Mouse (Mus musculus): ENCODE data around the gene Thtpa. TPM values are rescaled to one million over a fixed set of nuclear protein-coding genes. Genes with fewer than 3 reads are reported as not detected.

Thtpa gene
- 21.0 and 21.1 TPM in 2 replicates for polyA plus RNA-seq (2015; fragmentation: Nextera tagmentation; extraction: Ambion mirVana)

GRCm38 (mm10) chr14:55094704-55095231 is at the start of gene Thtpa:
Gene Thtpa (plus strand): TSS chr14:55094784.
- under 1% methylated on average over 30 of the region's 30 CpGs for WGBS

GRCm38 (mm10) chr14:55047971-55048531 is 46.5 kb upstream of the Thtpa start:
- WGBS = 43% methylated on average over 2 of the region's 2 CpGs
- no peak overlapping the region for H3K27ac ChIP-seq (ENCODE audit: low read length)
- H3K27me3 ChIP-seq (ENCODE audit: control insufficient read depth, insufficient read depth, low read depth, low read length) = no peaks in the 10 kb centered on the region
- no peak overlapping the region for H3K9ac ChIP-seq (ENCODE audit: low read length)
- H3K36me3 ChIP-seq (ENCODE audit: control insufficient read depth, insufficient read depth, low read length) = no peaks in the 10 kb centered on the region
- H3K4me2 ChIP-seq (ENCODE audit: low read depth, low read length) = no peak overlapping the region
- H3K4me1 ChIP-seq (replicated peaks; ENCODE audit: control insufficient read depth, insufficient read depth, low read length) = no peaks in the 10 kb centered on the region
- no peaks in the 10 kb centered on the region for H3K9me3 ChIP-seq (ENCODE audit: control insufficient read depth, low read length)
- ATAC-seq (ENCODE audit: low read depth) = no peak
- H3K4me3 ChIP-seq (ENCODE audit: low read length) = no peak overlapping the region

More at GRCm38 (mm10) chr14:55094704-55095231, at the start of gene Thtpa:
- no peaks in the 10 kb centered on the region; the same call in 1 of the 2 replicates for H3K27me3 ChIP-seq (ENCODE audit: control insufficient read depth, insufficient read depth, low read depth, low read length)
- peak within 1 kb of the TSS; percentile 69 for H3K4me2 ChIP-seq (ENCODE audit: low read depth, low read length)
- H3K27ac ChIP-seq (ENCODE audit: low read length) = no peak within 1 kb of the TSS; the same call in 1 of the 2 replicates
- peaks cover 10% of the 10 kb centered on the region; the same call in 1 of the 2 replicates for H3K36me3 ChIP-seq (ENCODE audit: control insufficient read depth, insufficient read depth, low read length)
- H3K4me1 ChIP-seq (replicated peaks; ENCODE audit: control insufficient read depth, insufficient read depth, low read length) = peaks cover 27% of the 10 kb centered on the region
- H3K9ac ChIP-seq (ENCODE audit: low read length) = peak within 1 kb of the TSS; percentile 76
- H3K9me3 ChIP-seq (ENCODE audit: control insufficient read depth, low read length) = no peaks in the 10 kb centered on the region
- peak within 1 kb of the TSS; percentile 61 for H3K4me3 ChIP-seq (ENCODE audit: low read length)
- peak; percentile 73 for ATAC-seq (ENCODE audit: low read depth)

DNA sequence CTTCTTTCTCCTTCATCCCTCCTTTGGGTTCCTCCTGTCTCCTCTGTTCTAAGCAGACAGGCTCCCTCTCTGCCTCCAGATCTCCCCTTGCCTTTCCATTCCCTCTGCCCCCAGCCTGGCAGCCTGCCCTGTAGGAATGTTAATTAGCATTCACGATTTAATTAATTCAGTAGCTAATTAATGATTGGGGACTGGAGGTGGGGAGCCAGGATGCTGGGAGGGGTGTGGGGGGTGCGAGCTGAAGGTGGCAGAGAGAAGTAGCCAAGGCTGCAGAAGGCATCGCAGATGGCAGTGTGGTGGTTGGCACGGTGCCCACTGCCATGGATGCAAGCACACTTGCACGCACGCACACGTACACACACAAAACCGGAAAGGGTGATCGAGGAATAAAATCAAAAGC is 42.1 kb upstream of the Thtpa start:
- no peak for ATAC-seq (ENCODE audit: low read depth)
- no peak overlapping the region for H3K27ac ChIP-seq (ENCODE audit: low read length)
- H3K9ac ChIP-seq (ENCODE audit: low read length) = no peak overlapping the region
- WGBS = 77% methylated on average over 9 of the region's 9 CpGs
- H3K36me3 ChIP-seq (ENCODE audit: control insufficient read depth, insufficient read depth, low read length) = no peaks in the 10 kb centered on the region
- H3K4me2 ChIP-seq (ENCODE audit: low read depth, low read length) = no peak overlapping the region
- H3K4me1 ChIP-seq (replicated peaks; ENCODE audit: control insufficient read depth, insufficient read depth, low read length) = no peaks in the 10 kb centered on the region
- H3K27me3 ChIP-seq (ENCODE audit: control insufficient read depth, insufficient read depth, low read depth, low read length) = no peaks in the 10 kb centered on the region
- H3K9me3 ChIP-seq (ENCODE audit: control insufficient read depth, low read length) = no peaks in the 10 kb centered on the region
- no peak overlapping the region for H3K4me3 ChIP-seq (ENCODE audit: low read length)

- Histone ChIP-seq H3K9ac (ENCODE audit: low read length) (no peak overlapping the region), H3K4me3 (ENCODE audit: low read length) (no peak overlapping the region), H3K36me3 (ENCODE audit: control insufficient read depth, insufficient read depth, low read length) (no peaks in the 10 kb centered on the region), H3K4me1 (replicated peaks; ENCODE audit: control insufficient read depth, insufficient read depth, low read length) (no peaks in the 10 kb centered on the region), H3K4me2 (ENCODE audit: low read depth, low read length) (no peak overlapping the region), H3K9me3 (ENCODE audit: control insufficient read depth, low read length) (no peaks in the 10 kb centered on the region), H3K27ac (ENCODE audit: low read length) (no peak overlapping the region), H3K27me3 (ENCODE audit: control insufficient read depth, insufficient read depth, low read depth, low read length) (no peaks in the 10 kb centered on the region)
- ATAC-seq (ENCODE audit: low read depth) = no peak
- 71% methylated on average over 4 of the region's 4 CpGs for WGBS
Measured at GRCm38 (mm10) chr14:55053050-55053449, 41.5 kb upstream of the Thtpa start.

- no peaks in the 10 kb centered on the region for H3K4me1 ChIP-seq (replicated peaks; ENCODE audit: control insufficient read depth, insufficient read depth, low read length)
- no peak overlapping the region for H3K4me2 ChIP-seq (ENCODE audit: low read depth, low read length)
- no peaks in the 10 kb centered on the region for H3K9me3 ChIP-seq (ENCODE audit: control insufficient read depth, low read length)
- H3K36me3 ChIP-seq (ENCODE audit: control insufficient read depth, insufficient read depth, low read length) = no peaks in the 10 kb centered on the region
- H3K27ac ChIP-seq (ENCODE audit: low read length) = no peak overlapping the region
- H3K4me3 ChIP-seq (ENCODE audit: low read length) = no peak overlapping the region
- ATAC-seq (ENCODE audit: low read depth) = no peak
- H3K9ac ChIP-seq (ENCODE audit: low read length) = no peak overlapping the region
- WGBS = 85% methylated on average over 16 of the region's 17 CpGs
- no peaks in the 10 kb centered on the region for H3K27me3 ChIP-seq (ENCODE audit: control insufficient read depth, insufficient read depth, low read depth, low read length)
Measured at GRCm38 (mm10) chr14:55053708-55054190, 40.8 kb upstream of the Thtpa start.

GRCm38 (mm10) chr14:55054191-55054749 is 40.3 kb upstream of the Thtpa start:
- Histone ChIP-seq H3K9me3 (ENCODE audit: control insufficient read depth, low read length) (no peaks in the 10 kb centered on the region), H3K4me3 (ENCODE audit: low read length) (no peak overlapping the region), H3K27ac (ENCODE audit: low read length) (no peak overlapping the region), H3K27me3 (ENCODE audit: control insufficient read depth, insufficient read depth, low read depth, low read length) (no peaks in the 10 kb centered on the region), H3K4me2 (ENCODE audit: low read depth, low read length) (no peak overlapping the region), H3K9ac (ENCODE audit: low read length) (no peak overlapping the region), H3K4me1 (replicated peaks; ENCODE audit: control insufficient read depth, insufficient read depth, low read length) (no peaks in the 10 kb centered on the region), H3K36me3 (ENCODE audit: control insufficient read depth, insufficient read depth, low read length) (no peaks in the 10 kb centered on the region)
- WGBS = 79% methylated on average over 10 of the region's 10 CpGs
- no peak for ATAC-seq (ENCODE audit: low read depth)

DNA sequence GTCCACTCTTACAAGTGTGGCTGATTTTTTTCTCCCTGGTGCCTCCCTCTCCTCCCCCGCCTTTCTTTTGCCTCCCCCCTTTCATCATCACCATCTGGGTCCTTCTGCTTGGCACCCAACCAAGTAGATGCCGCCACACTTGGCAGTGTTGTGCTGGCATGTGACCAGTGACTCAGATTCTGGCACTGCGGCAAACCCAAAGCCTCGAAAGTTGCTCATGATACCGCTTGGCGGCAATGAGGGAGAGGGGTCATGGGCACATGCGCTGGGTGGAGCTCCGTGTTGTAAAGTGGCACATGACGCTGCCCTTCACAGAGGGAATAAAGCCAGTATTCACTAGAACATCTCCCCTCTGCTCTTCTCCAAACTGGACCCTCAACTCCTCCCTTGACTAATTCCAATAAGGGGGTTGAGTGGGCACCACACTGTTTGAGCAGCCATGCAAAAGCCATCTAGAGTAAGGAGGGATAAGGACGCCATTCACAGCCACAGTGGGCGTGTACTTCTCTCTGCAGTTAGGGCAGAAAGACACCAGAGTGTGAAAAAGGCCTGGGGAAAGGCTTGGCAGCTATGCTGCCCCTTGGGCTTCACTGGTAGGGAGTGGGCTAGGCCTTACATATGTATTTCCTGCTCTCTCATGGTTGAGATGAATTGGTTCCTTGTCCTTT is 39.3 kb upstream of the Thtpa start:
- Histone ChIP-seq H3K4me3 (ENCODE audit: low read length) (no peak overlapping the region), H3K27ac (ENCODE audit: low read length) (no peak overlapping the region; the same call in 1 of the 2 replicates), H3K27me3 (ENCODE audit: control insufficient read depth, insufficient read depth, low read depth, low read length) (no peaks in the 10 kb centered on the region), H3K36me3 (ENCODE audit: control insufficient read depth, insufficient read depth, low read length) (no peaks in the 10 kb centered on the region), H3K4me2 (ENCODE audit: low read depth, low read length) (no peak overlapping the region), H3K9ac (ENCODE audit: low read length) (no peak overlapping the region), H3K9me3 (ENCODE audit: control insufficient read depth, low read length) (no peaks in the 10 kb centered on the region), H3K4me1 (replicated peaks; ENCODE audit: control insufficient read depth, insufficient read depth, low read length) (no peaks in the 10 kb centered on the region)
- WGBS = 69% methylated on average over 11 of the region's 11 CpGs
- ATAC-seq (ENCODE audit: low read depth) = 0 out of 2 replicates have a peak, but pooled peaks have one; percentile 34

GRCm38 (mm10) chr14:55059009-55059408 is 35.6 kb upstream of the Thtpa start:
- no peak overlapping the region for H3K9ac ChIP-seq (ENCODE audit: low read length)
- WGBS = 75% methylated on average over 1 of the region's 1 CpGs
- H3K9me3 ChIP-seq (ENCODE audit: control insufficient read depth, low read length) = no peaks in the 10 kb centered on the region
- peaks cover 3% of the 10 kb centered on the region for H3K4me1 ChIP-seq (replicated peaks; ENCODE audit: control insufficient read depth, insufficient read depth, low read length)
- no peaks in the 10 kb centered on the region for H3K36me3 ChIP-seq (ENCODE audit: control insufficient read depth, insufficient read depth, low read length)
- H3K4me2 ChIP-seq (ENCODE audit: low read depth, low read length) = no peak overlapping the region
- H3K27ac ChIP-seq (ENCODE audit: low read length) = no peak overlapping the region
- H3K4me3 ChIP-seq (ENCODE audit: low read length) = no peak overlapping the region
- no peak for ATAC-seq (ENCODE audit: low read depth)
- H3K27me3 ChIP-seq (ENCODE audit: control insufficient read depth, insufficient read depth, low read depth, low read length) = no peaks in the 10 kb centered on the region

- Histone ChIP-seq H3K9ac (ENCODE audit: low read length) (no peak overlapping the region), H3K27me3 (ENCODE audit: control insufficient read depth, insufficient read depth, low read depth, low read length) (no peaks in the 10 kb centered on the region), H3K9me3 (ENCODE audit: control insufficient read depth, low read length) (no peaks in the 10 kb centered on the region), H3K27ac (ENCODE audit: low read length) (no peak overlapping the region), H3K36me3 (ENCODE audit: control insufficient read depth, insufficient read depth, low read length) (no peaks in the 10 kb centered on the region), H3K4me2 (ENCODE audit: low read depth, low read length) (no peak overlapping the region), H3K4me1 (replicated peaks; ENCODE audit: control insufficient read depth, insufficient read depth, low read length) (peaks cover 3% of the 10 kb centered on the region), H3K4me3 (ENCODE audit: low read length) (no peak overlapping the region)
- 64% methylated on average over 5 of the region's 5 CpGs for WGBS
- ATAC-seq (ENCODE audit: low read depth) = no peak
Measured at GRCm38 (mm10) chr14:55059931-55060330, 34.7 kb upstream of the Thtpa start.

All from lung, embryonic 16.5 days (tissue).